Mouse (Mus musculus): ENCODE results near the gene Bms1. TPM values are rescaled to one million over a fixed set of nuclear protein-coding genes. Genes with fewer than 3 reads are reported as not detected.

Gene Bms1
- 12.6 and 13.1 TPM in 2 replicates for polyA plus RNA-seq (2012; rRNA removed)

GRCm38 (mm10) chr6:118419050-118419920 is at the start of gene Bms1:
Bms1 (minus strand) TSS chr6:118419474.

GRCm38 (mm10) chr6:118455042-118455631 is 35.9 kb upstream of the Bms1 start, which contains the start of gene Zfp248:
Zfp248 (minus strand) TSS chr6:118455528.

Other genes with a start within 250 kb of the Bms1 start
- gene Ret, start 221.8 kb downstream of the Bms1 start, polyA plus RNA-seq (2012; rRNA removed): 0.01 TPM in 2 replicates
- 0.57 and 0.66 TPM in 2 replicates for gene Zfp248, start 36.1 kb upstream of the Bms1 start, polyA plus RNA-seq (2012; rRNA removed)
- 1.8 and 1.9 TPM in 2 replicates for gene Zfp9, start 59.8 kb upstream of the Bms1 start, polyA plus RNA-seq (2012; rRNA removed)
- 5.4 and 5.7 TPM in 2 replicates for gene Ankrd26, start 142.8 kb upstream of the Bms1 start, polyA plus RNA-seq (2012; rRNA removed)

All from liver, embryonic 14 days (tissue).